Mouse (Mus musculus): ENCODE data around the gene Slc15a5. TPM values are rescaled to one million over a fixed set of nuclear protein-coding genes. Genes with fewer than 3 reads are reported as not detected.
"Not testable (repeated sequence)": the region's sequence is repeated elsewhere in the genome, so short reads cannot be mapped to it uniquely, and the experiment has no call there.

The Slc15a5 gene
- polyA plus RNA-seq (2016; fragmentation: Nextera tagmentation; extraction: Ambion mirVana): 0.33 TPM in 1 of 2 replicates, not detected in the other

DNA sequence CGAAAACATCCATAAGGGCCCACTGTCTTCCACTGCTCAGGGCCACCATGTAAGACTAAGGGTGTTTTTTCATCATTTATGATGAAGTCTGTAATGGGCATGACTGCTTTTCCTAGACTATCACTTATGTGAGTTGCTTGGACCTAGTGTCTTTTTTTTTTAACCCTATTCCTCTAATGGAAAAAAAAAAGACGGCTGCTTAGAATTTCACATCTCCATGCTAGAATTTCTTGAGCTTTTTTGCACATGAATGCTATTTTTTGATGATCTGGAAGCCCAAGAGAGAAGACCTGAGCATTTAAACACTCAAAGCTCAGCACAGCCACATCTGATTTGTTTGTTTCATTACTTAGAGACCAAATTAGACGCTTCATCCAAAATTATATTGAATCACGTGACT, at the start of gene Slc15a5:
Gene Slc15a5, minus strand, starts transcription at position 101 of the 400 bp plus-strand sequence.
- no peaks in the 10 kb centered on the region for H3K9me3 ChIP-seq
- H3K27me3 ChIP-seq (replicated peaks): no peaks in the 10 kb centered on the region
- H3K4me1 ChIP-seq: no peaks in the 10 kb centered on the region
- no peak within 1 kb of the TSS for H3K27ac ChIP-seq
- no peak within 1 kb of the TSS for H3K4me2 ChIP-seq (replicated peaks)
- H3K4me3 ChIP-seq: no peak within 1 kb of the TSS
- no peak within 1 kb of the TSS for H3K9ac ChIP-seq
- H3K36me3 ChIP-seq: no peaks in the 10 kb centered on the region
- WGBS: 90% methylated on average over 4 of the region's 4 CpGs
- ATAC-seq (ENCODE audit: low FRiP score, low read depth): no peak

DNA sequence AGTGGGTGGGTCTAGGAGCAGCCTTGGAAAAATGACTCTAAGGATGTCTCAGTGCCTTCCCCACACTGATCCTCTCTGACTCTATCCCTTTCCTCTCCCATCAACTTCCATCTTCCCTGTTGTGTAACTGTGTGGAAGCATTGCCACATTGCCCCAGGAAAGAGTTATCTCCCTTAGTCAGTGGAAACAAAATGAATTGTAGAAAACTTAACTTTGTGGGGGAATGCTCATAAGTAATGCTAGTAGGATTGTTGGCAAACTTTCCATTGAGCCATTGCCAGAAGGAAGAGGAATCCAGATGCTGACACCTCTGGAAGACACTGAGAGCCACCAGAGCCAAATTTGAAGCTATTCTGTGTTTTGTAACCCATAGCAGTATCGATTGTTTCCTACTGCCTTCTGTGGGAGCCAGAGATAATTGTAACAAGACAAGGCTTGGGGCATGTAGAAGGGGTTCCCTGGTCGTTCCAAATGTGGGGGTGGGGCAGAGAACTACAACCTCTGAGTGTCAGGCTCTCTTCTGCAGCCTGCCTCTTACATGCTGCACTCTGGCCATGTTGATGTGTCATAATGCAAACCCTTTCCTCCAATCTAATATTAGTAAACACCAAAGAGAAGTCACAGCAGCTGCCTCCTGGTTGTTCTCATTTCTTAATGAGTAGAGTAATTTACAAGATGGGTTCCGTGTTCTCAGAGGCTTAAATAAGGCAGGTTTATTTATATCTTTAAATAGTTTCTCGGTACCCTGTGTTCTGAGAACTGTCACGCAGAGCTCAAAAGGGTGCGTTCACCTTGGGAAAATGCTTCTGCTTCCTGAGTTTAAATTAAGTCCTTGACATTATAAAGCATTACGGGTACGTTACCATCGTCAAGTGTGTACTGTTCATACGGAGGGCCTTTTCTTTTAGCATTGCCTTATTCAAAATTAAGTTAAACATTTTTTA, 48.9 kb upstream of the Slc15a5 start:
- Histone ChIP-seq H3K4me2 (replicated peaks) (no peak overlapping the region), H3K27ac (no peak overlapping the region), H3K4me3 (no peak overlapping the region), H3K9ac (no peak overlapping the region), H3K36me3 (no peaks in the 10 kb centered on the region), H3K9me3 (no peaks in the 10 kb centered on the region), H3K4me1 (no peaks in the 10 kb centered on the region), H3K27me3 (replicated peaks) (no peaks in the 10 kb centered on the region)
- no peak for ATAC-seq (ENCODE audit: low FRiP score, low read depth)
- 88% methylated on average over 10 of the region's 10 CpGs for WGBS

DNA sequence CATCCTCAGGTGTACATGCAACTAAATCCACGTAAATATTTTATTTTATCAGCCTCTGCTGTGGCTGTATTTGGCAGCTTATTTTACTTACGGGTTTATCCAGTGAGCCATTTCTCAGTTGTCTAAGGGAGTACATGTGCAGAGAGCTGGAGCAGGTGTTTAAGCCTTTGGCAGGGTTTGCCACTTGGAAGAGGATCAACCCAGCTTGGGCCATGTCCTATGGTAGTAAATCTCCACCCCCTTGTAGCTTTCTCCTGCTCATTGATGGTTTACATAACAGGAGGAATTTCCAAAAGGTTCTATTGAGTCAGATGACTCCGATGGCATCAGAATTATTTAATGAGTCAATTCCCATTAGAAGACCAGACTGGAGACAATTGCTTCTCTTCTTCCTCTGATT, 37.8 kb upstream of the Slc15a5 start:
- ATAC-seq (ENCODE audit: low FRiP score, low read depth): no peak
- H3K4me3 ChIP-seq: no peak overlapping the region
- H3K36me3 ChIP-seq: no peaks in the 10 kb centered on the region
- WGBS: 88% methylated on average over 3 of the region's 3 CpGs
- no peak overlapping the region for H3K4me2 ChIP-seq (replicated peaks)
- no peaks in the 10 kb centered on the region for H3K4me1 ChIP-seq
- H3K27ac ChIP-seq: no peak overlapping the region
- H3K9me3 ChIP-seq: no peaks in the 10 kb centered on the region
- H3K27me3 ChIP-seq (replicated peaks): no peaks in the 10 kb centered on the region
- no peak overlapping the region for H3K9ac ChIP-seq

DNA sequence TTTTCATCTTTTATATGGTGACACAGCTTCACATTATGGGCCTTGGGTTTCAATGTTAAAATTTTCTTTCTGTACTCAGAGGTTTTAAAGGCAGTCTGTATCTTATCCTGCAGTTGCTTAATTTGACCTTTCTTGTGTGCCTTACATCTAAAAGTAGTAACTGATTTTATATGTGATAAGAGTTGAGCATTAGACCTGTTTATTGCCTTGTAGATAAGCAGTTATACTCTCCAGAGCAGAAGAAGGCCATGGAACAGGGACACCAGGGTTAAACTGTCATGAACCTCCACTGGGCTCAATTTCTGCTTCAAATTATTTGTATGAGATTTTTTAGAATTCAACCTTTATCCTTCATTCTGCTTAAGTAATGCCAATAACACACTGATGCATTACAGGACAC, 24.8 kb upstream of the Slc15a5 start:
- no peaks in the 10 kb centered on the region for H3K4me1 ChIP-seq
- H3K9ac ChIP-seq: no peak overlapping the region
- H3K36me3 ChIP-seq: no peaks in the 10 kb centered on the region
- H3K27ac ChIP-seq: no peak overlapping the region
- no peak for ATAC-seq (ENCODE audit: low FRiP score, low read depth)
- no peaks in the 10 kb centered on the region for H3K9me3 ChIP-seq
- no peak overlapping the region for H3K4me2 ChIP-seq (replicated peaks)
- no peaks in the 10 kb centered on the region for H3K27me3 ChIP-seq (replicated peaks)
- H3K4me3 ChIP-seq: no peak overlapping the region

DNA sequence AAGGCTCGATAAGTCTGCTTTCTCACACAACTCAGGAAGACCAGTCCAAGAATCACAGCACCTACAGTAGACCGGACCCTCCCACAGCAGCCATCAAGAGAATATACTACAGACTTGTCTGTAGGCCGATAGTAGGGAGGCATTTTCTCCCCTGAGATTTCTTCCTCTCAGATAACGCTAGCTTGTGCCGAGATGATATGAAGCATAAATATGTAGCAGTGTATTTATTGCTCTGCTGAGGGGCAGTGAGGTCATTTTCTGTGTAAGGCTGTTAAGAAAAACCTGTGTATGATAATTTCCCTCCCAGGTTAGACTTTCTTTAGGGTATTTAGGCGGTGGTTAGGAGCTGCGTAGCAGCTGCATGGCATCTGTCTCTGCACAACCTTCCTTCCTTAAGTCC, 23.2 kb upstream of the Slc15a5 start:
- H3K4me2 ChIP-seq (replicated peaks): no peak overlapping the region
- no peak for ATAC-seq (ENCODE audit: low FRiP score, low read depth)
- no peak overlapping the region for H3K9ac ChIP-seq
- H3K27ac ChIP-seq: no peak overlapping the region
- no peaks in the 10 kb centered on the region for H3K27me3 ChIP-seq (replicated peaks)
- H3K36me3 ChIP-seq: no peaks in the 10 kb centered on the region
- H3K4me3 ChIP-seq: no peak overlapping the region
- H3K4me1 ChIP-seq: no peaks in the 10 kb centered on the region
- WGBS: 80% methylated on average over 7 of the region's 7 CpGs
- no peaks in the 10 kb centered on the region for H3K9me3 ChIP-seq

DNA sequence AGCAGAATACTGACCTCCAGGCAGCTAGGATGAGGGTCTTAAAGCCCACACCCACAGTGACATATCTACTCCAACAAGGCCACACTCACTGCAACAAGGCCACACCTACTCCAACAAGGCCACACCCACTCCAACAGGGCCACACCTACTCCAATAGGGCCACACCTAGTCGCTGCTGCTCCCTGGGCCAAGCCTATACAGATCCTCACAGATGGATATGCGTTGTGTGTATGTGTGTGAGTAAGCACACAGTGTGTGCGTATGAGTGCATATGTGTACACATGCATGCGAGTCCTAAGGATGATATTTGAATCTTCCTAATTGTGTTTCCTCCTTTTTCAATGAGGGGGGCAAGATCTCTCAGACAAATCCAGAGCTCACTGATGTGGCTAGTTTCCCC, 22.1 kb upstream of the Slc15a5 start:
- Histone ChIP-seq H3K27me3 (replicated peaks) (no peaks in the 10 kb centered on the region), H3K36me3 (no peaks in the 10 kb centered on the region), H3K4me2 (replicated peaks) (no peak overlapping the region), H3K27ac (no peak overlapping the region), H3K4me1 (no peaks in the 10 kb centered on the region), H3K9ac (no peak overlapping the region), H3K9me3 (no peaks in the 10 kb centered on the region), H3K4me3 (no peak overlapping the region)
- no peak for ATAC-seq (ENCODE audit: low FRiP score, low read depth)
- WGBS: 85% methylated on average over 4 of the region's 4 CpGs

DNA sequence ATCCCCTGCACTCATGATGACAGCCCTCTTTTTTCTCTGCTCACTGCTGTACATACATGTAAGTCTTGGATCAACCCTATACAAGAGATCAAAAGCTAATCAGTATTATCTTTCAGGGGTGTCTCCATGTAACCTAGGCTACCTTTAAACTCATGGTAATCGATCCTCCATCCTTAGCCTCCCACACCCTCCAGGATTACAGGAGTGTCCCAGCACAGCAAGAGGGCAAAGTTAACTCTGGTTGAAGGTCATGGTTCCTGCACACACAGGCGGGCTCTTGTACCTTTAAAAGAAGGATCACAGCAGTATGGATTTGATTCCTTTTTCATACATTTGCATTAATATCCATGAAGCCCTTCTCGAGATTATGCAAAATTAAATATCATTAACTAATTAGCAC, 19.9 kb upstream of the Slc15a5 start:
- no peaks in the 10 kb centered on the region for H3K9me3 ChIP-seq
- ATAC-seq (ENCODE audit: low FRiP score, low read depth): no peak
- H3K4me2 ChIP-seq (replicated peaks): no peak overlapping the region
- H3K9ac ChIP-seq: no peak overlapping the region
- no peak overlapping the region for H3K27ac ChIP-seq
- no peaks in the 10 kb centered on the region for H3K27me3 ChIP-seq (replicated peaks)
- 81% methylated on average over 3 of the region's 3 CpGs for WGBS
- no peak overlapping the region for H3K4me3 ChIP-seq
- H3K36me3 ChIP-seq: no peaks in the 10 kb centered on the region
- H3K4me1 ChIP-seq: no peaks in the 10 kb centered on the region

DNA sequence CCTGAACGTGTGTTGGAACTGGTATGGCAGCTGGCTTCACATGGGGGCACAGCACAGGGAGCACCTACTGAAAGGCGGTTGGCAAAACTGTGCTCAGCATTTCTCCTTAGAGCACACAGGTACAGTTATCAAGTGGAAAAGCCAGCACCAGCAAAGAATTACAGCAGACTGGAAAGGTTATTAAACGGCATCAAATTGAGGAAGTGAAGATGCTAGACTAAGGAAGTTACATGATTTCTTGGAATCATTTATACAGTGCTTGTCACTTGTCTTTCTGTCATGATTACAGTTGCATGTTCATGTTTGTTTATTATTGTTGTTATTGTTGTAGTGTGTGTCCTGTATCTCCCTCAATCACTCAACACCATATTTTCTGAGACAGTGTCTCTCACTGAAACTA, 15.3 kb upstream of the Slc15a5 start:
- WGBS: 88% methylated on average over 3 of the region's 3 CpGs
- H3K4me1 ChIP-seq: no peaks in the 10 kb centered on the region
- H3K9ac ChIP-seq: no peak overlapping the region
- ATAC-seq (ENCODE audit: low FRiP score, low read depth): no peak
- no peaks in the 10 kb centered on the region for H3K27me3 ChIP-seq (replicated peaks)
- no peak overlapping the region for H3K27ac ChIP-seq
- H3K4me2 ChIP-seq (replicated peaks): no peak overlapping the region
- H3K9me3 ChIP-seq: no peaks in the 10 kb centered on the region
- no peaks in the 10 kb centered on the region for H3K36me3 ChIP-seq
- H3K4me3 ChIP-seq: no peak overlapping the region

DNA sequence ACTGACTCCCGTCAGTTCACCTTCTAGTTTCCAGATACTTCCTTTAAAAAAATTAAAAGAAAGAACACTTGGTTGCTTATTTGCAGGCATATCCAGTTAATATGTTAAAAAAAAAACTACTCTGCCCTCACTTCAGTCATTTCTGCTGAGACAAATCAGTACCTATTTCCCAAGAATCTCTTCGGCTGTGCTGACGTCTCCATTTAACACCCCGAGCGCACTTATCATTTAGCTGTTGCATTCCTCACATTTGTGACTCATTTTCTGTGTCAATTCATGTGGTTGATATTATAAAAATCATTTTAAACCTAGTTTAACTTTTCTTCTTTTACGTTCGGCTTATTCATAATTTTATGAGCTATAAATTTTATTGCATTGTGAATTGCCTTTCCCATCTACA, 12.7 kb upstream of the Slc15a5 start:
- Histone ChIP-seq H3K9me3 (no peaks in the 10 kb centered on the region), H3K4me3 (no peak overlapping the region), H3K9ac (no peak overlapping the region), H3K27ac (no peak overlapping the region), H3K4me1 (no peaks in the 10 kb centered on the region), H3K4me2 (replicated peaks) (no peak overlapping the region), H3K27me3 (replicated peaks) (no peaks in the 10 kb centered on the region), H3K36me3 (no peaks in the 10 kb centered on the region)
- 91% methylated on average over 7 of the region's 7 CpGs for WGBS
- ATAC-seq (ENCODE audit: low FRiP score, low read depth): no peak

DNA sequence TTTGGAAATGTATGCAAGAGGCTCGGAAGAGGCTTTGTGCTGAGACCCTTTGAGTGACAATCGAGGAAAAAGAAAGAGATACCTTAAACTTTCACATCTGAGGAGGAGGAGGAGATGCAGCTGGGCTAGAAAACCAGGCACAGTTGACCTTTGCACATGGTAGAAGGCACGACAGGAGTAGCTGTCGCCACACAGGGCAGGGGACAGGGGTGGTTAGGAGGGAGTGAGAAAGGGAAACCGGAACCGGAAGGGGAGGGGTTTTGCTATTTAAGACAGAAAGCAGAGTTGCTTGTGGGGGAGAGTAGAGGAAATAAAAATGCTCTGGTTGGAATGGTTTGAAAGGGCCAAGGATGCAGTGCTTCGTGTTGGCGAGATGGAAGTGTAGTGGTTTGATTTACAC, 9.4 kb upstream of the Slc15a5 start:
- Histone ChIP-seq H3K4me3 (no peak overlapping the region), H3K4me2 (replicated peaks) (no peak overlapping the region), H3K27ac (no peak overlapping the region), H3K4me1 (no peaks in the 10 kb centered on the region), H3K9me3 (no peaks in the 10 kb centered on the region), H3K9ac (no peak overlapping the region), H3K27me3 (replicated peaks) (no peaks in the 10 kb centered on the region), H3K36me3 (no peaks in the 10 kb centered on the region)
- ATAC-seq (ENCODE audit: low FRiP score, low read depth): no peak
- WGBS: 81% methylated on average over 8 of the region's 8 CpGs

DNA sequence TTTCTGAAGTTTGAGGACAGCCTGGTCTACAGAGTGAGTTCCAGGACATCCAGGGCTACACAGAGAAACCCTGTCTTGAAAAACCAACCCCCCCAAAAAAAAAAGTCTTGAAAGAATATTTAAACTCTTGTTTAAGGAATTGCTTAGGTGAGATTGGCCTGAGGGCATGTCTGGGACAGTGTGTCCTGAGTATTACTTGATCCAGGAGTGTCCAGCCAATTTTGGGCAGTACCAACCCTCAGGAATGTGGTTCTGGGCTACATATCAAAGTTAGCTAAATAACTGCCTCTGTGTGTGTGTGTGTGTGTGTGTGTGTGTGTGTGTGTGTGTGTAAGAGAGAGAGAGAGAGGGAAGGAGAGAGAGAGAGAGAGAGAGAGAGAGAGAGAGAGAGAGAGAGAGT, 6.7 kb upstream of the Slc15a5 start:
- not testable (repeated sequence) for H3K4me1 ChIP-seq; H3K4me3 ChIP-seq; ATAC-seq (ENCODE audit: low FRiP score, low read depth); H3K27ac ChIP-seq; H3K36me3 ChIP-seq; H3K27me3 ChIP-seq (replicated peaks); H3K9ac ChIP-seq; H3K4me2 ChIP-seq (replicated peaks); H3K9me3 ChIP-seq

DNA sequence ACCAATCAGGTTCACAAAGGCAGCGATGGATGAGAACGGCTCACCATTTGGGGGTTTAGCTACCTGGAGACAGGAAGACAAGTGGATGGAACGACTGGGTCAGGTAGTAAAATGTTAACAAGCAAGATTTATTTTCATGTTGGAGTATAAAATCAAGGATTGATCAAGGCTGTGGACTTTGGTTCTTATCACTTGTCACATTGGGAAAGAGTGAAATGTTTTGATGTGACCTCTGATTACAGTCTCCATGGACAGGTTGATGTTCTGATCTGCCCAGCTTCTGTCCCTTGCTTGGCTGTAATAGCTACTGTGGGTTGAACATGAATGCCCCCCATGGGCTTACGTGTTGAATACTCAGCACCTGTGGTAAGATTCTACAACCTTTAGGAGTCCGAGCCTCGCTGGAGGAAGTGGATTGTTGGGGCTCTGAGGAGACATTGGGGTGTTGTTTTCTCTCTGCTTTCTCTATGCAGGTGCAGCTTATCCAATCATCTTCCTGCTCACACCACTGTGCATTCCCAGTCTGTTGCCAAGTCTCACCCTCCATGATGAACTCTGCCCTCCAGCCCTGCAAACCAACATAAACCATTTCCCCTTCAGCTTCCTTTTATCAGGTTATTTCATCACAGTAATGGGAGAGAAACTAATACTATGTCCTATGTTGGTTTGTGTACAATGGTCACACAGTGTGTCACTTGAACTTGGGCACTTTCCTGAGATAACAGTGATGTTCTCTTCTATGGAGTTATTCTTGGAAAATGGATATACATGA, 1.2 kb upstream of the Slc15a5 start:
- Histone ChIP-seq H3K27ac (no peak overlapping the region), H3K4me1 (no peaks in the 10 kb centered on the region), H3K27me3 (replicated peaks) (no peaks in the 10 kb centered on the region), H3K36me3 (no peaks in the 10 kb centered on the region), H3K4me2 (replicated peaks) (no peak overlapping the region), H3K9me3 (no peaks in the 10 kb centered on the region), H3K9ac (no peak overlapping the region), H3K4me3 (no peak overlapping the region)
- ATAC-seq (ENCODE audit: low FRiP score, low read depth): no peak
- WGBS: 89% methylated on average over 6 of the region's 6 CpGs

Measured in neural tube, embryonic 12.5 days (tissue).